Mouse (Mus musculus) embryonic facial prominence, embryonic 15.5 days (tissue): ENCODE results near the gene 1600014C10Rik. TPM values are rescaled to one million over a fixed set of nuclear protein-coding genes. Genes with fewer than 3 reads are reported as not detected.

ENCODE experiments used
- ATAC-seq: fragments of 200-750 bp; cut with Nextera tagmentation; 2 replicates; pipeline ENCODE4 v1.8.0; 2017; ENCODE audit warnings: low read depth, moderate TSS enrichment; ENCODE audit not compliant: insufficient number of reproducible peaks, low FRiP score, low TSS enrichment
- H3K27ac ChIP-seq: fragments of 300-500 bp; sonication (generic); replicated peaks from 2 replicates; pipeline ENCODE4 v1.5.1; 2015; ENCODE audit warnings: mild to moderate bottlenecking, inconsistent platforms
- H3K27me3 ChIP-seq: fragments of 300-500 bp; sonication (generic); 2 replicates; pipeline ENCODE4 v1.6.1; 2015; ENCODE audit warnings: inconsistent platforms
- H3K36me3 ChIP-seq: fragments of 300-500 bp; sonication (generic); 2 replicates; pipeline ENCODE4 v1.6.1; 2015; ENCODE audit warnings: mild to moderate bottlenecking, inconsistent platforms
- H3K4me1 ChIP-seq: fragments of 300-500 bp; sonication (generic); 2 replicates; pipeline ENCODE4 v1.6.1; 2015; ENCODE audit warnings: inconsistent platforms
- H3K4me2 ChIP-seq: fragments of 300-500 bp; sonication (generic); replicated peaks from 2 replicates; pipeline ENCODE4 v1.6.1; 2015; ENCODE audit warnings: mild to moderate bottlenecking, inconsistent platforms
- H3K4me3 ChIP-seq: fragments of 300-500 bp; sonication (generic); replicated peaks from 2 replicates; pipeline ENCODE4 v1.5.1; 2015; ENCODE audit warnings: mild to moderate bottlenecking, inconsistent platforms
- H3K9ac ChIP-seq: fragments of 300-500 bp; sonication (generic); 2 replicates; pipeline ENCODE4 v1.6.1; 2015; ENCODE audit warnings: inconsistent platforms
- H3K9me3 ChIP-seq: fragments of 300-500 bp; sonication (generic); replicated peaks from 2 replicates; pipeline ENCODE4 v1.6.1; 2016; ENCODE audit warnings: inconsistent platforms
- WGBS: fragments of 180-500 bp; shearing (Covaris S2); methylation state at CpG from one replicate; pipeline ENCODE4 v1.1.7; 2015; 5-methylcytosine and 5-hydroxymethylcytosine counted together
- polyA plus RNA-seq: library from polyadenylated mRNA; unstranded; fragments of >200 nt; fragmentation: Nextera tagmentation; extraction: Ambion mirVana; gene quantifications from 2 replicates; pipeline ENCODE4 v1.2.1, GENCODE M21; 2015

Gene 1600014C10Rik
- polyA plus RNA-seq, 1 experiment from 2014 or later, result 18.4 TPM

DNA sequence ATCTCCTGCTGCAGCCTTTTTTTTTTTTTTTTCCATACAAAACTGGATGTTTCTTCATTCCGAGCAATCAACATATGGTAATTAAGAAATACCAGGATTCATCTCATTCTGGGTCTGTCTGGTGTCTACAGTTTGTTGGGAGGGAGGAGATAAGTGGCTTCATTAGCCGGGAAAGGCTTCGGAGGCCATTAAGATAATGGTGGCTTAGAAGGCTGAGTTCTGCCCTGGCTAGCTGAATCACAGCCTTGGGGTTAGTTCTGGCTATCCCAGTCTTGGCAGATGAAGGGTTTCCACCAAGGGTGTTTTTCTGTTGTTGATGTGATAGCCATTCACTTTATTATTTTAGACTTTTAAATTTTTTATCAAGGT is 18.3 kb downstream of the 1600014C10Rik start:
- H3K4me3 ChIP-seq, result no peak overlapping the region
- 39% methylated on average over 3 of the region's 3 CpGs for WGBS
- ATAC-seq, result no peak

DNA sequence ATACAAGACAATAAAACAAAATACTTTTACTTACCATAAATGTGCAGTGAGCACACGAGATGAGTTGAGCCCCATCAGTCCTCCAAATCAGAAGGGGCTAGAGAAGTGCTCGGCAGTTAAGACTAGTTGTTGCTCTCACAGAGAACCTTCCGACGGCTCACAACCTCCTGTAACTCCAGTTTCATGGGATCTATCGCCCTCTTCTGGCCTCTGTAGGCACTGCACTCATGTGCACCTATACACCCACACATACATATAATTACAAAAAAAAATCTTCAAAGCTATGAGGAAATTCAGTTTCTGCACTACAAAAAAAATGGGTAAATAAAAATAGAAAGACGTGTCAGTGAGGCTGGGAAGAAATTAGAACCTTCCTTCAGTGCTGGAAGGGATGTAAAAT is 21.3 kb downstream of the 1600014C10Rik start:
- Histone ChIP-seq H3K27me3 (no peaks in the 10 kb centered on the region), H3K9me3 (no peaks in the 10 kb centered on the region), H3K9ac (no peak overlapping the region), H3K4me1 (peaks cover 5% of the 10 kb centered on the region; the same call in 1 of the 2 replicates), H3K36me3 (no peaks in the 10 kb centered on the region), H3K4me2 (no peak overlapping the region), H3K27ac (no peak overlapping the region), H3K4me3 (no peak overlapping the region)
- 82% methylated on average over 6 of the region's 6 CpGs for WGBS
- ATAC-seq, result no peak

More for the DNA sequence above, 18.3 kb downstream of the 1600014C10Rik start:
- Histone ChIP-seq H3K27ac (no peak overlapping the region), H3K27me3 (no peaks in the 10 kb centered on the region), H3K4me2 (no peak overlapping the region), H3K4me1 (peaks cover 5% of the 10 kb centered on the region; the same call in 1 of the 2 replicates), H3K9ac (no peak overlapping the region), H3K36me3 (0 out of 2 replicates have a peak, but pooled peaks cover 4% of the 10 kb centered on the region), H3K9me3 (no peaks in the 10 kb centered on the region)

DNA sequence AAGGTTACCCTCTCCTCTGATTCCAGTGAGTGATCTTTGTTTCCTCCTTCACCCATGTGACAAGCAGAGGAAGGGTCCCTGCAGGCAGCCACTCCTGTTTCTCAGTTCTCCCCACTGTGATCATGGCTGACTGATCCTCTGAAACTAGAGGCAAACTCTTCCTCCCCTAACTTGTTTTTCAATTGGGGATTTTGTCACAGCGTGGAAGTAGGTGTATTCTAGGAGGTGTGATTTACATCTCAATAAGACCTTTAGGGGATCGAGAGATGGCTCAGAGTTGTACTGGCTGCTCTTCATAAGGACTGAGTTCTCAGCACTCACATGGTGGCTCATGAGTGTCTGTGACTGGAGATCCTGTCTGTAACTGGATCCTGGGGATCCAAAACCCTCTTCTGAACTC is 22.8 kb downstream of the 1600014C10Rik start:
- 41% methylated on average over 2 of the region's 2 CpGs for WGBS

GRCm38 (mm10) chr7:38206564-38206963 is 23.5 kb downstream of the 1600014C10Rik start:
- Histone ChIP-seq H3K4me3 (no peak overlapping the region), H3K4me1 (no peaks in the 10 kb centered on the region), H3K9me3 (no peaks in the 10 kb centered on the region), H3K9ac (no peak overlapping the region), H3K4me2 (no peak overlapping the region), H3K36me3 (no peaks in the 10 kb centered on the region), H3K27me3 (no peaks in the 10 kb centered on the region), H3K27ac (no peak overlapping the region)
- no peak for ATAC-seq
- 70% methylated on average over 3 of the region's 3 CpGs for WGBS

More for the DNA sequence above, 22.8 kb downstream of the 1600014C10Rik start:
- Histone ChIP-seq H3K4me3 (no peak overlapping the region), H3K27ac (no peak overlapping the region), H3K4me2 (no peak overlapping the region), H3K36me3 (no peaks in the 10 kb centered on the region), H3K27me3 (no peaks in the 10 kb centered on the region), H3K9me3 (no peaks in the 10 kb centered on the region), H3K9ac (no peak overlapping the region), H3K4me1 (peaks cover 2% of the 10 kb centered on the region; the same call in 1 of the 2 replicates)
- ATAC-seq, result no peak

DNA sequence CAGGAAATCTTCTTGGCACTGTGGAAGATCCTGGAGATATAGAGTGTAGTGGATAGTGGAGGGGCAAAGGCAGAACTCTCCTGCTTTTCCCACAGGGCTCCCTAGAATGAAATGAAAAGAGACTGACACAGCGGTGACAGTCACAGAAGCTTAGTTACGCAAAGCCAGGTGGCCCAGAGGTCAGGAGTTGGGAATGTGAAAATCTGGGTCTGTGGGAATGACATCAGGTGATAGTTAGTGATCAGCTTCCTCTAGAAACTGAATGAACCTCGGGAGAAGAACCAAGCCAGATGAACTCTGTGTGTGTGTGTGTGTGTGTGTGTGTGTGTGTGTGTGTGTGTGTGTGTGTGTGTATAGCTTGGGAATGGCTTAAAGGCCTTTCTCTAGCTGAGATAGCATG is 26.0 kb downstream of the 1600014C10Rik start:
- Histone ChIP-seq H3K4me1 (no peaks in the 10 kb centered on the region), H3K4me2 (no peak overlapping the region), H3K27me3 (no peaks in the 10 kb centered on the region), H3K4me3 (no peak overlapping the region), H3K36me3 (no peaks in the 10 kb centered on the region), H3K9ac (no peak overlapping the region), H3K9me3 (no peaks in the 10 kb centered on the region), H3K27ac (no peak overlapping the region)
- 65% methylated on average over 3 of the region's 3 CpGs for WGBS
- ATAC-seq, result no peak

- no peaks in the 10 kb centered on the region for H3K9me3 ChIP-seq
- H3K4me1 ChIP-seq, result no peaks in the 10 kb centered on the region
- no peak for ATAC-seq
- no peaks in the 10 kb centered on the region for H3K36me3 ChIP-seq
- no peak overlapping the region for H3K4me3 ChIP-seq
- no peak overlapping the region for H3K27ac ChIP-seq
- no peak overlapping the region for H3K9ac ChIP-seq
- H3K27me3 ChIP-seq, result no peaks in the 10 kb centered on the region
- 68% methylated on average over 11 of the region's 11 CpGs for WGBS
- H3K4me2 ChIP-seq, result no peak overlapping the region
Measured at GRCm38 (mm10) chr7:38209478-38210152, 26.6 kb downstream of the 1600014C10Rik start.

GRCm38 (mm10) chr7:38212651-38213062 is 29.6 kb downstream of the 1600014C10Rik start:
- Histone ChIP-seq H3K27ac (no peak overlapping the region), H3K9me3 (no peaks in the 10 kb centered on the region), H3K4me3 (no peak overlapping the region), H3K4me2 (no peak overlapping the region), H3K4me1 (0 out of 2 replicates have a peak, but pooled peaks cover 7% of the 10 kb centered on the region), H3K36me3 (no peaks in the 10 kb centered on the region), H3K27me3 (no peaks in the 10 kb centered on the region), H3K9ac (no peak overlapping the region)
- no peak for ATAC-seq
- 24% methylated on average over 3 of the region's 3 CpGs for WGBS

- no peaks in the 10 kb centered on the region for H3K9me3 ChIP-seq
- no peak for ATAC-seq
- peaks cover 5% of the 10 kb centered on the region; the same call in 1 of the 2 replicates for H3K36me3 ChIP-seq
- H3K4me2 ChIP-seq, result no peak overlapping the region
- no peaks in the 10 kb centered on the region for H3K27me3 ChIP-seq
- 0 out of 2 replicates have a peak, but pooled peaks cover 9% of the 10 kb centered on the region for H3K4me1 ChIP-seq
- WGBS, result 60% methylated on average over 4 of the region's 5 CpGs
- no peak overlapping the region for H3K9ac ChIP-seq
- H3K27ac ChIP-seq, result no peak overlapping the region
- no peak overlapping the region for H3K4me3 ChIP-seq
Measured at GRCm38 (mm10) chr7:38214473-38215214, 31.6 kb downstream of the 1600014C10Rik start.

GRCm38 (mm10) chr7:38215281-38215680 is 32.3 kb downstream of the 1600014C10Rik start:
- ATAC-seq, result no peak
- H3K27me3 ChIP-seq, result no peaks in the 10 kb centered on the region
- 0 out of 2 replicates have a peak, but pooled peaks cover 9% of the 10 kb centered on the region for H3K4me1 ChIP-seq
- no peaks in the 10 kb centered on the region for H3K9me3 ChIP-seq
- peaks cover 11% of the 10 kb centered on the region for H3K36me3 ChIP-seq
- no peak overlapping the region for H3K4me3 ChIP-seq
- WGBS, result 62% methylated on average over 7 of the region's 7 CpGs
- H3K27ac ChIP-seq, result no peak overlapping the region
- no peak overlapping the region for H3K9ac ChIP-seq
- H3K4me2 ChIP-seq, result no peak overlapping the region

GRCm38 (mm10) chr7:38215697-38216096 is 32.7 kb downstream of the 1600014C10Rik start:
- H3K9me3 ChIP-seq, result no peaks in the 10 kb centered on the region
- no peaks in the 10 kb centered on the region for H3K27me3 ChIP-seq
- ATAC-seq, result no peak
- no peak overlapping the region for H3K4me2 ChIP-seq
- no peak overlapping the region for H3K4me3 ChIP-seq
- 0 out of 2 replicates have a peak, but pooled peaks cover 9% of the 10 kb centered on the region for H3K4me1 ChIP-seq
- peaks cover 15% of the 10 kb centered on the region for H3K36me3 ChIP-seq
- H3K9ac ChIP-seq, result no peak overlapping the region
- 86% methylated on average over 6 of the region's 6 CpGs for WGBS
- no peak overlapping the region for H3K27ac ChIP-seq

DNA sequence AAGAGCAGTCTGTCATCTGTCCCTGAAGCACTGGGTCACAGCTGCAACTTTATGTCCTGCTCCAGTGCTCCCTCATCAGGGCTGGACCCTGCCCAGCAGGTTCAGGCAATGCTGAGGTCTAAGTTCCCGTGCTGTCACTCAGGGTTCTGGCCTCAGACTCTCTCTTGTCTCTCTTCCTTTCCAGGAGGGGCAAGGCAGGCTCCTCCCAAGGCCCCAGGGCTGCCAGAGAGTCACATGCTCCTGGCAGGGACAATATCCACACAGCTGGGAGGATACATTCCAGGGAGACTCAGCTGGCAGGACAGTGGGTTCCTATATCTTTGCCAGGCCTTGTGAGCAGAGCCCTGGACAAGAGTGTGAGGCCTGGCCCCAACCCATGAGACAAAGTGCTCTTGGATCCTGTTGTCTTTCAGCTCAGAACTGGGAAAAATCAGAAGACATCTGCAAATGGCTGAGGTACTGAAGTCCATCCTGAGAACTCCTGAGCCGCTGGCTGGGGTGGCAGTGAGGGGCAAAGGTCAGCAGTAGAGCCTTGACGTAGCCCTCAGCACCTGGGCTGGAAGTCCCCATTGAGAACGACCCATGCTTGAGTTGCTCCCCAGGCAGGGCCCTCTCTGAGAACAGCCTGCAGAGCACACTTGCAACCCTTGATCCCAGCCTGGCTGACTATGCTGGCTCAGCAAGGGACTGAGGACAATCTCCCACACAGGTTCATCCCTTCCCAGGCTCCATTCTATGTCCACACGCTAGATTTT is 34.6 kb downstream of the 1600014C10Rik start:
- no peak overlapping the region for H3K4me2 ChIP-seq
- WGBS, result 51% methylated on average over 5 of the region's 5 CpGs
- H3K27ac ChIP-seq, result no peak overlapping the region
- H3K36me3 ChIP-seq, result peaks cover 27% of the 10 kb centered on the region
- ATAC-seq, result no peak
- no peak overlapping the region for H3K9ac ChIP-seq
- H3K4me3 ChIP-seq, result no peak overlapping the region
- 0 out of 2 replicates have a peak, but pooled peaks cover 9% of the 10 kb centered on the region for H3K4me1 ChIP-seq
- no peaks in the 10 kb centered on the region for H3K27me3 ChIP-seq
- H3K9me3 ChIP-seq, result no peaks in the 10 kb centered on the region
